Mouse (Mus musculus) megakaryocyte, embryonic 14.5 days (primary cell): ENCODE data around the gene Six1.

ENCODE experiments used
- FLI1 ChIP-seq: IDR thresholded peaks from 2 replicates; pipeline ENCODE4 v1.6.1; 2012; ENCODE audit warnings: low read length, inconsistent platforms, mixed read lengths
- GATA1 ChIP-seq: IDR thresholded peaks from 3 replicates; pipeline ENCODE4 v1.6.1; 2012; ENCODE audit warnings: mixed read lengths, low read length, inconsistent platforms, borderline replicate concordance

DNA sequence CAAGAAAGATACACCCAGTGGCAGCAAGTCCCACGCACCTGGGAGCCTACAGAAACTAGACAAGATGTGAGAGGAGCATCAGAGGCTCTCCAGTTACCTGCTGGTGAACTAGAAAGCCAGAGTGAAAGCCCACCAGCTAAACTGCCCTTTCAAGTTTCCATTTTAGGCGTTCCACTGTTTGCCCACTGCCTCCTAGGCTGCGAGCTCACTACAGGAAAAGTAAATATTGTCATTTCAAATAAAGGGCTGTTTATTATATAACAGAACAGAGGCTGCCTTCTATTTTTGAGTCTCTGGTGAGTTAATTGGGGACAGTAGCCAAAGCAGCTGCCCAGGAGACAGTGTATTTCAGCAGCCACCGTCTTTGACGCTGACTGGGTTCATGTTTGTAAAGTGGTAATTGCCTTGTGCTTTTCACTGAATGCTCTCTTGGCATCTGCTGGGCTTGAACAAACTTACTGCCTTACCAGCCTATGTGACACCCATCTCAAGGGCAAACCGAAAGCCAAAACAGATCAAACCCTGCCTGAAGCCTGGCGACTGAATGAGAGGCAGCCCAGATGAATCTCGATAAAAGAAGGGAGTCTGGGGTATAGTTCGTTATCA is 7.2 kb upstream of the Six1 start:
- TF ChIP-seq FLI1 (no peak), GATA1 (no peak)
